Mouse (Mus musculus) limb, embryonic 12.5 days (tissue): ENCODE measurements around the gene Bpifb9a. TPM values are rescaled to one million over a fixed set of nuclear protein-coding genes. Genes with fewer than 3 reads are reported as not detected.
"Not testable (repeated sequence)": the region's sequence is repeated elsewhere in the genome, so short reads cannot be mapped to it uniquely, and the experiment has no call there.

ENCODE experiments used
- ATAC-seq: fragments of 200-750 bp; cut with Nextera tagmentation; 2 replicates; pipeline ENCODE4 v1.8.0; 2017; ENCODE audit warnings: low read depth, moderate TSS enrichment; ENCODE audit not compliant: insufficient number of reproducible peaks, insufficient read depth, low FRiP score, low TSS enrichment
- H3K27ac ChIP-seq: fragments of 300-500 bp; sonication (generic); 2 replicates; pipeline ENCODE4 v1.5.1; 2016; ENCODE audit warnings: mild to moderate bottlenecking, moderate library complexity
- H3K27me3 ChIP-seq: fragments of 300-500 bp; sonication (generic); 2 replicates; pipeline ENCODE4 v1.6.1; 2016; ENCODE audit warnings: mild to moderate bottlenecking, moderate library complexity
- H3K36me3 ChIP-seq: fragments of 300-500 bp; sonication (generic); 2 replicates; pipeline ENCODE4 v1.6.1; 2016; ENCODE audit warnings: mild to moderate bottlenecking, moderate library complexity
- H3K4me1 ChIP-seq: fragments of 300-500 bp; sonication (generic); replicated peaks from 2 replicates; pipeline ENCODE4 v1.6.1; 2016
- H3K4me2 ChIP-seq: fragments of 300-500 bp; sonication (generic); 2 replicates; pipeline ENCODE4 v1.6.1; 2016; ENCODE audit warnings: mild to moderate bottlenecking, moderate library complexity
- H3K4me3 ChIP-seq: fragments of 300-500 bp; sonication (generic); replicated peaks from 2 replicates; pipeline ENCODE4 v1.5.1; 2016; ENCODE audit warnings: mild to moderate bottlenecking
- H3K9ac ChIP-seq: fragments of 300-500 bp; sonication (generic); replicated peaks from 2 replicates; pipeline ENCODE4 v1.6.1; 2016; ENCODE audit warnings: mild to moderate bottlenecking, moderate library complexity
- H3K9me3 ChIP-seq: fragments of 300-500 bp; sonication (generic); 2 replicates; pipeline ENCODE4 v1.6.1; 2016; ENCODE audit warnings: mild to moderate bottlenecking, moderate library complexity
- WGBS: fragments of 180-500 bp; shearing (Covaris S2); methylation state at CpG from one replicate; pipeline ENCODE4 v1.1.7; 2016; 5-methylcytosine and 5-hydroxymethylcytosine counted together
- polyA plus RNA-seq: library from polyadenylated mRNA; unstranded; fragments of >200 nt; fragmentation: Nextera tagmentation; extraction: Ambion mirVana; gene quantifications from 2 replicates; pipeline ENCODE4 v1.2.1, GENCODE M21; 2016

Gene Bpifb9a
- polyA plus RNA-seq, 1 experiment from 2014 or later: not detected

DNA sequence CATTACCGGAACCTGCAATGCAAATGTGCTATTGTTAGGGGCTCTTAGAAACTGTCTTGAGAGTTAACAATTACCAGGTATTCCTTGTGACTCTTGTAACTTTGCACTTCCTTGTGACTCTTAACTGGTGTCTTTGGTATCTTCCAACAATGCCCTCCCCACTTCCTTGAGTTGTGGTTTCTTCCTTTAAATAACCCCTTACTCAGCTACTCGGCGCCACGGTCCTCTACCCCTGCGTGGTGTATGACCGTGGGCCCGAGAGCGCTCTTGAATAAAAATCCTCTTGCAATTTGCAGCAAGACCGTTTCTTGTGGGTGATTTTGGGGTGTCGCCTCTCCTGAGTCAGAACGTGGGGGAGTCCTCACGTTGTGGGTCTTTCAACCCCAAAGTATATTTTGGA lies 14.9 kb upstream of the Bpifb9a start:
- not testable (repeated sequence) for ATAC-seq, H3K27ac ChIP-seq
- WGBS: 93% methylated on average over 11 of the region's 12 CpGs

DNA sequence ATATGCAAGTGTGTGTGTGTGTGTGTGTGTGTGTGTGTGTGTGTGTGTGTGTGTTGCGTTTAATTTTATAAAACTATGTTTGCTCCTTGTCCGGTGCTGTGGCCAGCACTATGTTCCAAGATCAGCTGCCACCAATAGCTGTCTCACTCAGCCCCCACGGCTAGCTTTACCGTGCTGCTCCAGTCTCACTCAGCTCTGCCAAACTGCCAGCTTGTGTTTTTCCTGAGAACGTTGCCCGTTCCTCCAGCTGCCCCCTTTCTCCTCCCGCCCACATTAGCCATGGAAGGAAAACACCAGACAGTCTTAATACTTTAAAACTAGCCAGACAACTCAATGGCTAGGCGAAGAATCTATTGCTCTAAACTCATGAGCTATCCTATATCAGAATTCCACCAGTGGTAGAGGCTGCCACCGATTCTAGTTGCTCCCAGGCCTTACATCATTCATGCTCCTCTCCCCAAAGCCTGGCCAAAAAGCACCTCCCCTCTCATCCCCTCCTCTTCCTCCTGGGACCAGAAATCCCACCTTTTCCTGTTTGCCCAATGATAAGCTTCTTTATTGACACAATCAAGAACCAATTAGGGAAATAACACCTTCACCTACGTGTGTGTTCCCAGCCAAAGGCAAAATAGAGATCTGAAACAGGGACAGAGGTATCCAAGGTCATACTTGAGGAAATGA lies 14.2 kb upstream of the Bpifb9a start:
- no peak overlapping the region for H3K9ac ChIP-seq
- WGBS: 84% methylated on average over 10 of the region's 10 CpGs
- no peak for ATAC-seq

More for the DNA sequence above, 14.9 kb upstream of the Bpifb9a start:
- not testable (repeated sequence) for H3K27me3 ChIP-seq, H3K36me3 ChIP-seq, H3K9me3 ChIP-seq, H3K4me2 ChIP-seq, H3K4me3 ChIP-seq, H3K4me1 ChIP-seq, H3K9ac ChIP-seq

DNA sequence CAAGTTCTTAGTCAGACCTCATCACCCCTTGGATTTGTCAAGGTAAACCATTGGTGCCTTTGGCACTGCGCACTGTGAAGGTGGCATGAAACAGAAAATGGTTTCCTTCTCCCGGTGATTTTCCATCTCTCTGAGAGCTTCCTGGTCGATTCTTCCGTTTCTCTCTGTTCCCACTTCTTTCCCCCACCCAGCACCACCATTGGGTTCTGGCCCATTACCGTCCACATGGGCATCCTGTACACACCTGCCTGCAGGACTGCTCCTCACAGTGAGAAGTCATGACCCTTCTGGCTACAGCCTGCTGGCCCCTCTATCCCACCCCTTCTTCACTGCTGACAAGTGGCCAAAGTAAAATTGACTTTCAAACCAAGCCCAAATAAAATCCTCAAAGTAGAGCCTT lies 12.3 kb upstream of the Bpifb9a start:
- Histone ChIP-seq H3K9me3 (no peaks in the 10 kb centered on the region), H3K36me3 (no peaks in the 10 kb centered on the region), H3K27me3 (no peaks in the 10 kb centered on the region), H3K4me1 (no peaks in the 10 kb centered on the region), H3K4me2 (no peak overlapping the region), H3K4me3 (no peak overlapping the region), H3K27ac (no peak overlapping the region), H3K9ac (no peak overlapping the region)
- WGBS: 87% methylated on average over 5 of the region's 5 CpGs
- no peak for ATAC-seq

More for the DNA sequence above, 14.2 kb upstream of the Bpifb9a start:
- Histone ChIP-seq H3K36me3 (no peaks in the 10 kb centered on the region), H3K4me1 (no peaks in the 10 kb centered on the region), H3K27ac (no peak overlapping the region), H3K4me2 (no peak overlapping the region), H3K9me3 (no peaks in the 10 kb centered on the region), H3K4me3 (no peak overlapping the region), H3K27me3 (no peaks in the 10 kb centered on the region)

DNA sequence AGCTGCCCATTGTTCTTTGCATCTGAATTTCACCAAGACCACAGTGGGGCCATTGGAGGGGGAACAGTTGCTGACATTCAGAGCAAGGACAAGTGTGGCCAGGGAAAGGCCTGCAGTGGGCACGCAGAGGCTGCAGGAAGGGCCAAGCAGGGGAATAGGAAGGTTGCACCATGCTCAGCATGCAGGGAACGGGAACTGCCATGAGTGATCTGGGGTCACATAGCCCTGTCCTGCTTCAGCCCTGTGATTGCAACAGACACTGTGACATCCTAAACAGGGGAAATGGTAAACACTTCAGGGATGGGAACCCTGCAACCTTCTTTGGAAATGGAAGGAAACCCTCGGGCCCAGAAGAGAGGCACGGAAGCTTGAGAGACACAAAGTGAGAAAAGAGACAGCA lies 2.4 kb upstream of the Bpifb9a start:
- not testable (repeated sequence) for H3K36me3 ChIP-seq, ATAC-seq, H3K9me3 ChIP-seq, H3K4me3 ChIP-seq, H3K4me2 ChIP-seq, H3K27me3 ChIP-seq, H3K4me1 ChIP-seq, H3K27ac ChIP-seq, H3K9ac ChIP-seq
- 89% methylated on average over 2 of the region's 4 CpGs for WGBS

DNA sequence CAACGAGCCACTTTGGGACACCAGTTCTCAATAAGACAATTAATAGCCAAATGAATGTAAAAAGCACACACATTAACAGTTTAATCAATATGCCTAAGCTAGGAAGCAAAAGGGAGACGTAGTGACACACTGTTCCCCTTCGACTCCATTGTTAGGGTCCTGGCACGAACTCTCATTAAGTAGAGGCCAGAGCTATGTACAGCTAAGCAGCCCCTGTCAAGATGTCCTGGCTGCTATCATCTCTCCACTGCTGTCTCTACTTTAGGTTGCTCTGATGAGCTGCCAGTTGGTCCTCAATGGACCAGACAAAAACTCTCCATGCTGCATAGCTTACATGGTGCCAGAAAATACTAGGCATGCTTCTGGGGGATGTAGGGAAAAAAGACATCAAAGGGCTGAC lies 1.9 kb upstream of the Bpifb9a start:
- no peak for ATAC-seq
- Histone ChIP-seq H3K4me2 (no peak overlapping the region), H3K9ac (no peak overlapping the region), H3K27me3 (no peaks in the 10 kb centered on the region), H3K27ac (no peak overlapping the region), H3K4me3 (no peak overlapping the region), H3K36me3 (no peaks in the 10 kb centered on the region), H3K4me1 (no peaks in the 10 kb centered on the region), H3K9me3 (no peaks in the 10 kb centered on the region)
- WGBS: 81% methylated on average over 4 of the region's 4 CpGs

DNA sequence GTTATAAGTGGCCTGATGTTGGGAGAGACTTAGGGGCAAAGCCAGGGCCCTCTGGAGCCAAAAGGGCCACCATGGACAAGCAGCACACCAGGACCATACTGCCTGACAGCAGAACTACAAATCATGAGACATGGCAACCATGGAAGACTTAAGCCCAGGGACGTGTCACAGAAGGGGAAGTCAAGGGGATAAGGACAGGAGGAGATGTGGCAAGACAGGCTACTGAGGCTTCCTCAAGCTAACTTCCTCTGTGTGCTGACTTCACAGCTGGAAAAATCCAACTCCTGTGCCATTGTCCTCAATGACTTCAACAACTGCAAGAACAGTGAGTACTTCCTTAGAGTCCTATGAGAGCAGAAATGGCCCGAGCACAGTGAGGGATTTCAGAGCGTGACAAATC lies 6.7 kb downstream of the Bpifb9a start:
- not testable (repeated sequence) for H3K4me3 ChIP-seq, ATAC-seq, H3K36me3 ChIP-seq, H3K4me2 ChIP-seq, H3K27me3 ChIP-seq, H3K4me1 ChIP-seq, H3K27ac ChIP-seq, H3K9me3 ChIP-seq, H3K9ac ChIP-seq
- WGBS: 80% methylated on average over 3 of the region's 3 CpGs

DNA sequence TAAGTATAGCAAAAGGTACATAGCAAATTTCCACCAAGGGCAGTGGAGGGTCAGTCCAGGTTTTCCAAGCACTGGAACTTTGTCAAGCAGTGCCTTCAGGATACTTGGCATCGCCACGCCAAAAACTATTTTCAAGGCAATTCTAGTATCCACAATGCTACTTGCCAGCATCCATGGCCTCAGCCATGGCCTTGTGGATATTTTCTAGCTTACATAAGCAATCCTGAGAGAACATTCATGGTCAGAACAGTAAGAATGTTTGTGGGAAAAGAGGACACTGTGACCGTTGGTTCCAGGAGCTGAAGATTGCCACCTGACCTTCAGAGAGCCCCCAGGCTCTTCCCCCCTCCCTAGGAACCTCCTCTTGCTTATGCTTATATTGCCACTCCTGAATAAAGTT lies 34.2 kb downstream of the Bpifb9a start:
- not testable (repeated sequence) for H3K36me3 ChIP-seq, H3K4me3 ChIP-seq, H3K4me2 ChIP-seq, H3K4me1 ChIP-seq, H3K27me3 ChIP-seq, H3K9ac ChIP-seq, ATAC-seq, H3K27ac ChIP-seq, H3K9me3 ChIP-seq
- WGBS: 87% methylated on average over 3 of the region's 3 CpGs

DNA sequence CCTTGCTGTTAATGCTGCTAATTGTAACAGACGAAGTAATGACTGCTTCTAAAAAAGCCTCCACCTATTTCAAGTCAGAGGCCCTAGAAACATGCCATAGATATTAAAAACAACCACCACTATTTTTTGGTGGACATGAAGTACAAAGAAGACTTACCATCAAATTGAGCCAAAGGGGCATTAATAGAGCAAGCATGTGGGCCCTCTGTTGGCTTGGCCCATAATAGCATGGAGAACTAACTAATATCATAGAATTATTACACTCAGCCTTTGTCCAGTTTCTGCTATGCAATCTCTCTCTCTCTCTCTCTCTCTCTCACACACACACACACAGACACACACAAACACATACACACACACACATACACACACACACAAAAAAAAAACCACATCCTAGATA lies 35.2 kb downstream of the Bpifb9a start:
- Histone ChIP-seq H3K9ac (no peak overlapping the region), H3K9me3 (no peaks in the 10 kb centered on the region), H3K36me3 (no peaks in the 10 kb centered on the region), H3K27me3 (no peaks in the 10 kb centered on the region), H3K4me3 (no peak overlapping the region), H3K27ac (no peak overlapping the region), H3K4me2 (no peak overlapping the region), H3K4me1 (no peaks in the 10 kb centered on the region)
- WGBS: 70% methylated on average over 1 of the region's 1 CpGs
- ATAC-seq: no peak

DNA sequence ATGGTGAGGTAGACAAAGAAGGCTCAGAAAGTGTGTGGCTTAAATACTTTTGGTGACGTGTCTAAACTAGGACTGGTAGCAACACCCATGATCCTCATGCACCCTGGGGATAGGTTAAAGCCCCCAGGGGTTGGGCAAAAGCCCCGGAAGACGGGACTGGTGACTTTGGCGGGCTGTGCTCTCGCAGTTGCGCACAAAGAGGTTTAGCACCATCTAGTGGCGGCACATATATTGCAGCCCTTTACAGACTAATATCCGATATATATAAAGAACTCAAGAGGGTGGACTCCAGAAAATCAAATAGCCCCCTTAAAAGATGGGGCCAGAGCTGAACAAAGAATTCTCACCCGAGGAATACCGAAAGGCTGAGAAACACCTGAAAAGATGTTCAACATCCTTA lies 37.1 kb downstream of the Bpifb9a start:
- WGBS: 3% methylated on average over 10 of the region's 10 CpGs
- H3K36me3 ChIP-seq, H3K9me3 ChIP-seq, H3K4me1 ChIP-seq, H3K9ac ChIP-seq, H3K27me3 ChIP-seq, H3K4me3 ChIP-seq, H3K27ac ChIP-seq, ATAC-seq: not testable (repeated sequence)
- peak overlapping the region; percentile 24; the same call in 1 of the 2 replicates for H3K4me2 ChIP-seq

DNA sequence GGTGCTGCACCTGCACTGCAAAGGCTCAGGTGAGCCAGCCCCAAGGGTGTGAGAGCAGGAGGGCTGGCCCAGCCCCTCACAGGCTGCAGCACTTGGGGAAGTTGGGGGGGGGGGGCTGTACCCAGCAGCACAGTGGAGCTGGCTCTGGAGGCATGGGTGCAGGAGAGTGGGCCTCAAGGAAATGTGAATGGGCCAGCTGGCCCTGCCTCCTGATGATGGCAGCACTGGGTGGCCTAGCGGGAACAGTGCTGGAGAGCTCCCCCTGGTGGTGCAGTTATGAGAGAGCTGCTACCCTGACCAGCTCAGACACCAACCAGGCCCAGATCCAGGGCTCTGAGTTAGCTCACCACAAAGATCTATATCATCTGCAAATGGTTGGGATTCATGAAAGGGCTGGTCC lies 42.8 kb downstream of the Bpifb9a start:
- Histone ChIP-seq H3K27me3 (no peaks in the 10 kb centered on the region), H3K4me1 (no peaks in the 10 kb centered on the region), H3K27ac (no peak overlapping the region), H3K4me2 (no peak overlapping the region), H3K4me3 (no peak overlapping the region), H3K9ac (no peak overlapping the region), H3K36me3 (no peaks in the 10 kb centered on the region), H3K9me3 (no peaks in the 10 kb centered on the region)
- peak; percentile 52; the same call in 1 of the 2 replicates for ATAC-seq
- 0% methylated on average over 1 of the region's 1 CpGs for WGBS

DNA sequence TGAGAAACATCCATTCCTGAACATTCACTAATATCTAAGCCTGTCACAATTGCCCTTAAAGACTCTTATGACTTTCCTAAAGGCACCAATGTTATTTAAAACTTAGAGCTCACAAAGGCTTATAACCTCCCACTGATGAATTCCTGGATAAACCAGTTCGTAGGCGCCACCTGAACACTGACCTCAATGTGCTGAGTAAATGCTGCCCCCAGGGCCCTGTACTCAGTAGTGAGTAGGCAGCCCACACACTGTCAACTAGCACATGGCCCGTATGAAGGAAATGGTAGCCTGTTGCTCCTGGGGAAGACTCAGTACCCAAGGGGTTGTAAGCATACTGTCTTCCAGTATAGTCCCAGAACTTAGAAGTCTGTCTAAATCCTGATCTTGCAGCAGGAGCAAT lies 44.1 kb downstream of the Bpifb9a start:
- Histone ChIP-seq H3K36me3 (no peaks in the 10 kb centered on the region), H3K4me2 (no peak overlapping the region), H3K27ac (no peak overlapping the region), H3K4me3 (no peak overlapping the region), H3K9ac (no peak overlapping the region), H3K9me3 (no peaks in the 10 kb centered on the region), H3K4me1 (no peaks in the 10 kb centered on the region), H3K27me3 (no peaks in the 10 kb centered on the region)
- ATAC-seq: no peak
- 82% methylated on average over 3 of the region's 3 CpGs for WGBS

DNA sequence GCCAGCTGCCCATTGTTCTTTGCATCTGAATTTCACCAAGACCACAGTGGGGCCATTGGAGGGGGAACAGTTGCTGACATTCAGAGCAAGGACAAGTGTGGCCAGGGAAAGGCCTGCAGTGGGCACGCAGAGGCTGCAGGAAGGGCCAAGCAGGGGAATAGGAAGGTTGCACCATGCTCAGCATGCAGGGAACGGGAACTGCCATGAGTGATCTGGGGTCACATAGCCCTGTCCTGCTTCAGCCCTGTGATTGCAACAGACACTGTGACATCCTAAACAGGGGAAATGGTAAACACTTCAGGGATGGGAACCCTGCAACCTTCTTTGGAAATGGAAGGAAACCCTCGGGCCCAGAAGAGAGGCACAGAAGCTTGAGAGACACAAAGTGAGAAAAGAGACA lies 47.0 kb downstream of the Bpifb9a start:
- H3K9ac ChIP-seq, H3K4me2 ChIP-seq, H3K9me3 ChIP-seq, H3K4me1 ChIP-seq, H3K27me3 ChIP-seq, H3K27ac ChIP-seq, ATAC-seq, H3K36me3 ChIP-seq, H3K4me3 ChIP-seq: not testable (repeated sequence)
- 82% methylated on average over 1 of the region's 3 CpGs for WGBS
